Mouse (Mus musculus): ENCODE data around the gene Olfr640.

GRCm38 (mm10) chr7:104059215-104059614 lies 33.8 kb upstream of the Olfr640 start:
- TF ChIP-seq CTCF (IDR thresholded peaks at IDR 0.05; ENCODE audit: control insufficient read depth, insufficient read depth, insufficient replicate concordance, low read depth, low read length) (no peak), POLR2A (IDR thresholded peaks at IDR 0.05; ENCODE audit: control insufficient read depth, low read depth, low read length) (no peak)

Data from testis, adult 2 months (tissue).